Mouse (Mus musculus) stomach, embryonic 16.5 days (tissue): ENCODE measurements around the gene Mok. TPM values are rescaled to one million over a fixed set of nuclear protein-coding genes. Genes with fewer than 3 reads are reported as not detected.

Experiments
- ATAC-seq: fragments of 200-750 bp; cut with Nextera tagmentation; 2 replicates; pipeline ENCODE4 v1.8.0; 2017; ENCODE audit warnings: moderate number of reproducible peaks, moderate TSS enrichment; ENCODE audit not compliant: insufficient read depth, low FRiP score
- H3K27ac ChIP-seq: fragments of 300-500 bp; sonication (generic); 2 replicates; pipeline ENCODE4 v1.5.1; 2014; ENCODE audit warnings: low read length
- H3K27me3 ChIP-seq: fragments of 300-500 bp; sonication (generic); 2 replicates; pipeline ENCODE4 v1.6.1; 2014; ENCODE audit warnings: low read length, control low read depth, mixed read lengths; ENCODE audit not compliant: control insufficient read depth, insufficient read depth
- H3K36me3 ChIP-seq: fragments of 300-500 bp; sonication (generic); 2 replicates; pipeline ENCODE4 v1.6.1; 2014; ENCODE audit warnings: low read length; ENCODE audit not compliant: control insufficient read depth, insufficient read depth
- H3K4me1 ChIP-seq: fragments of 300-500 bp; sonication (generic); 2 replicates; pipeline ENCODE4 v1.6.1; 2014; ENCODE audit warnings: low read length, control low read depth, mixed read lengths; ENCODE audit not compliant: control insufficient read depth, insufficient read depth
- H3K4me2 ChIP-seq: fragments of 300-500 bp; sonication (generic); 2 replicates; pipeline ENCODE4 v1.6.1; 2014; ENCODE audit warnings: low read depth, low read length, mixed read lengths
- H3K4me3 ChIP-seq: fragments of 300-500 bp; sonication (generic); replicated peaks from 2 replicates; pipeline ENCODE4 v1.5.1; 2014; ENCODE audit warnings: mild to moderate bottlenecking, low read length
- H3K9ac ChIP-seq: fragments of 300-500 bp; sonication (generic); 2 replicates; pipeline ENCODE4 v1.6.1; 2014; ENCODE audit warnings: low read length
- H3K9me3 ChIP-seq: fragments of 300-500 bp; sonication (generic); replicated peaks from 2 replicates; pipeline ENCODE4 v1.6.1; 2016; ENCODE audit warnings: low read length, control low read depth; ENCODE audit not compliant: control insufficient read depth
- WGBS: fragments of 180-500 bp; shearing (Covaris S2); extraction: QIAGEN DNeasy Blood & Tissue Kit; methylation state at CpG from one replicate; pipeline ENCODE4 v1.1.7; 2014; 5-methylcytosine and 5-hydroxymethylcytosine counted together
- polyA plus RNA-seq: library from polyadenylated mRNA; unstranded; fragments of >200 nt; fragmentation: Nextera tagmentation; extraction: Ambion mirVana; gene quantifications from 2 replicates; pipeline ENCODE4 v1.2.1, GENCODE M21; 2015

Mok gene
- polyA plus RNA-seq, 1 experiment from 2014 or later, result 2.9 TPM

- Histone ChIP-seq H3K4me2 (no peak overlapping the region), H3K9ac (no peak overlapping the region), H3K36me3 (0 out of 2 replicates have a peak, but pooled peaks cover 7% of the 10 kb centered on the region), H3K27ac (no peak overlapping the region), H3K9me3 (no peaks in the 10 kb centered on the region), H3K4me1 (peaks cover 15% of the 10 kb centered on the region), H3K4me3 (no peak overlapping the region), H3K27me3 (no peaks in the 10 kb centered on the region)
- no peak for ATAC-seq
- WGBS, result 74% methylated on average over 1 of the region's 1 CpGs
Observed at GRCm38 (mm10) chr12:110851923-110852322, 11.2 kb upstream of the Mok start.

- H3K4me2 ChIP-seq, result peak overlapping the region; percentile 74
- H3K27ac ChIP-seq, result no peak overlapping the region
- no peaks in the 10 kb centered on the region for H3K27me3 ChIP-seq
- WGBS, result 70% methylated on average over 12 of the region's 12 CpGs
- peak overlapping the region; percentile 75 for H3K4me3 ChIP-seq
- H3K4me1 ChIP-seq, result peaks cover 15% of the 10 kb centered on the region
- H3K36me3 ChIP-seq, result 0 out of 2 replicates have a peak, but pooled peaks cover 7% of the 10 kb centered on the region
- peak overlapping the region; percentile 94 for H3K9ac ChIP-seq
- H3K9me3 ChIP-seq, result no peaks in the 10 kb centered on the region
- no peak for ATAC-seq
Observed at GRCm38 (mm10) chr12:110851414-110851813, 10.7 kb upstream of the Mok start.

- Histone ChIP-seq H3K4me3 (peak overlapping the region; percentile 75), H3K4me2 (peak overlapping the region; percentile 74), H3K9ac (peak overlapping the region; percentile 94), H3K9me3 (no peaks in the 10 kb centered on the region), H3K36me3 (0 out of 2 replicates have a peak, but pooled peaks cover 7% of the 10 kb centered on the region), H3K4me1 (peaks cover 18% of the 10 kb centered on the region), H3K27ac (peak overlapping the region; percentile 79; the same call in 1 of the 2 replicates), H3K27me3 (no peaks in the 10 kb centered on the region)
- WGBS, result 12% methylated on average over 9 of the region's 9 CpGs
- 0 out of 2 replicates have a peak, but pooled peaks have one; percentile 14 for ATAC-seq
Observed at GRCm38 (mm10) chr12:110850929-110851256, 10.2 kb upstream of the Mok start.

- peaks cover 20% of the 10 kb centered on the region for H3K4me1 ChIP-seq
- H3K4me3 ChIP-seq, result peak within 1 kb of the TSS; percentile 75
- H3K27me3 ChIP-seq, result no peaks in the 10 kb centered on the region
- under 1% methylated on average over 89 of the region's 89 CpGs for WGBS
- peak; percentile 81 for ATAC-seq
- H3K9me3 ChIP-seq, result no peaks in the 10 kb centered on the region
- peak within 1 kb of the TSS; percentile 94 for H3K9ac ChIP-seq
- H3K36me3 ChIP-seq, result 0 out of 2 replicates have a peak, but pooled peaks cover 2% of the 10 kb centered on the region
- peak within 1 kb of the TSS; percentile 79 for H3K27ac ChIP-seq
- H3K4me2 ChIP-seq, result peak within 1 kb of the TSS; percentile 74
Observed at GRCm38 (mm10) chr12:110850010-110850928, 9.5 kb upstream of the Mok start, which contains the start of gene Zfp839. Zfp839 (plus strand) TSS chr12:110850253.

- Histone ChIP-seq H3K27ac (no peak overlapping the region), H3K4me2 (peak overlapping the region; percentile 93), H3K27me3 (no peaks in the 10 kb centered on the region), H3K9me3 (no peaks in the 10 kb centered on the region), H3K4me3 (peak overlapping the region; percentile 54), H3K36me3 (no peaks in the 10 kb centered on the region), H3K9ac (0 out of 2 replicates have a peak overlapping the region, but pooled peaks have one; percentile 72), H3K4me1 (peaks cover 26% of the 10 kb centered on the region)
- WGBS, result 58% methylated on average over 6 of the region's 6 CpGs
- no peak for ATAC-seq
Observed at GRCm38 (mm10) chr12:110846191-110846765, 5.5 kb upstream of the Mok start.

GRCm38 (mm10) chr12:110845131-110845880, 4.6 kb upstream of the Mok start:
- Histone ChIP-seq H3K4me1 (peaks cover 22% of the 10 kb centered on the region), H3K27me3 (no peaks in the 10 kb centered on the region), H3K4me3 (peak overlapping the region; percentile 54), H3K9me3 (no peaks in the 10 kb centered on the region), H3K27ac (peak overlapping the region; percentile 87), H3K9ac (peak overlapping the region; percentile 72), H3K36me3 (no peaks in the 10 kb centered on the region), H3K4me2 (peak overlapping the region; percentile 93)
- under 1% methylated on average over 36 of the region's 36 CpGs for WGBS
- ATAC-seq, result peak; percentile 95

- ATAC-seq, result peak; percentile 44
- H3K27me3 ChIP-seq, result no peaks in the 10 kb centered on the region
- peak overlapping the region; percentile 54 for H3K4me3 ChIP-seq
- H3K4me1 ChIP-seq, result peaks cover 25% of the 10 kb centered on the region
- no peaks in the 10 kb centered on the region for H3K36me3 ChIP-seq
- under 1% methylated on average over 42 of the region's 42 CpGs for WGBS
- peak overlapping the region; percentile 87 for H3K27ac ChIP-seq
- H3K9me3 ChIP-seq, result no peaks in the 10 kb centered on the region
- peak overlapping the region; percentile 93 for H3K4me2 ChIP-seq
- H3K9ac ChIP-seq, result peak overlapping the region; percentile 56
Observed at GRCm38 (mm10) chr12:110844227-110845130, 3.7 kb upstream of the Mok start.
